Mouse (Mus musculus): ENCODE results near the gene Fank1.

The Fank1 gene

GRCm38 (mm10) chr7:133768027-133768426 is 8.6 kb upstream of the Fank1 start:
- in situ Hi-C loops (cut with MseI, MboI) = no loop called here

GRCm38 (mm10) chr7:133768517-133768916 is 8.1 kb upstream of the Fank1 start:
- in situ Hi-C loops (cut with MseI, MboI) = no loop called here

GRCm38 (mm10) chr7:133775179-133775578 is 1.5 kb upstream of the Fank1 start:
- in situ Hi-C loops (cut with MseI, MboI) = no loop called here

GRCm38 (mm10) chr7:133775796-133776625 is 650 bp upstream of the Fank1 start:
- in situ Hi-C loops (cut with MseI, MboI) = no loop called here

GRCm38 (mm10) chr7:133781583-133781982 is 4.9 kb downstream of the Fank1 start:
- in situ Hi-C loops (cut with MseI, MboI) = no loop called here

GRCm38 (mm10) chr7:133781991-133782390 is 5.3 kb downstream of the Fank1 start:
- in situ Hi-C loops (cut with MseI, MboI) = no loop called here

GRCm38 (mm10) chr7:133782717-133783435 is 6.2 kb downstream of the Fank1 start, which contains the start of gene Dhx32:
TSS of gene Dhx32 (minus strand) at chr7:133782726.
- in situ Hi-C loops (cut with MseI, MboI) = no loop called here

GRCm38 (mm10) chr7:133787571-133787970 is 10.9 kb downstream of the Fank1 start:
- in situ Hi-C loops (cut with MseI, MboI) = no loop called here

- in situ Hi-C loops (cut with MseI, MboI) = no loop called here
These were observed 11.5 kb downstream of the Fank1 start for GRCm38 (mm10) chr7:133788147-133788546.

- in situ Hi-C loops (cut with MseI, MboI) = no loop called here
These were observed 13.5 kb downstream of the Fank1 start for GRCm38 (mm10) chr7:133790171-133790570.

- in situ Hi-C loops (cut with MseI, MboI) = no loop called here
These were observed 14.1 kb downstream of the Fank1 start for GRCm38 (mm10) chr7:133790608-133791229.

- in situ Hi-C loops (cut with MseI, MboI) = no loop called here
These were observed 16.1 kb downstream of the Fank1 start for GRCm38 (mm10) chr7:133792771-133793170.

GRCm38 (mm10) chr7:133793248-133794131 is 16.8 kb downstream of the Fank1 start:
- in situ Hi-C loops (cut with MseI, MboI) = no loop called here

- in situ Hi-C loops (cut with MseI, MboI) = no loop called here
These were observed 18.1 kb downstream of the Fank1 start for GRCm38 (mm10) chr7:133794720-133795119.

- in situ Hi-C loops (cut with MseI, MboI) = no loop called here
These were observed 23.3 kb downstream of the Fank1 start for GRCm38 (mm10) chr7:133799928-133800327.

GRCm38 (mm10) chr7:133801823-133802222 is 25.2 kb downstream of the Fank1 start:
- in situ Hi-C loops (cut with MseI, MboI) = no loop called here

GRCm38 (mm10) chr7:133805614-133806175 is 29.0 kb downstream of the Fank1 start:
- in situ Hi-C loops (cut with MseI, MboI) = no loop called here

GRCm38 (mm10) chr7:133812927-133813326 is 36.3 kb downstream of the Fank1 start:
- in situ Hi-C loops (cut with MseI, MboI) = no loop called here

GRCm38 (mm10) chr7:133813331-133813730 is 36.7 kb downstream of the Fank1 start:
- in situ Hi-C loops (cut with MseI, MboI) = no loop called here

- in situ Hi-C loops (cut with MseI, MboI) = no loop called here
These were observed 47.1 kb downstream of the Fank1 start for GRCm38 (mm10) chr7:133823751-133824150.

GRCm38 (mm10) chr7:133824579-133824978 is 47.9 kb downstream of the Fank1 start:
- in situ Hi-C loops (cut with MseI, MboI) = no loop called here
